ENCODE assay signal across 7 mouse cellular contexts in the genomic region with DNA sequence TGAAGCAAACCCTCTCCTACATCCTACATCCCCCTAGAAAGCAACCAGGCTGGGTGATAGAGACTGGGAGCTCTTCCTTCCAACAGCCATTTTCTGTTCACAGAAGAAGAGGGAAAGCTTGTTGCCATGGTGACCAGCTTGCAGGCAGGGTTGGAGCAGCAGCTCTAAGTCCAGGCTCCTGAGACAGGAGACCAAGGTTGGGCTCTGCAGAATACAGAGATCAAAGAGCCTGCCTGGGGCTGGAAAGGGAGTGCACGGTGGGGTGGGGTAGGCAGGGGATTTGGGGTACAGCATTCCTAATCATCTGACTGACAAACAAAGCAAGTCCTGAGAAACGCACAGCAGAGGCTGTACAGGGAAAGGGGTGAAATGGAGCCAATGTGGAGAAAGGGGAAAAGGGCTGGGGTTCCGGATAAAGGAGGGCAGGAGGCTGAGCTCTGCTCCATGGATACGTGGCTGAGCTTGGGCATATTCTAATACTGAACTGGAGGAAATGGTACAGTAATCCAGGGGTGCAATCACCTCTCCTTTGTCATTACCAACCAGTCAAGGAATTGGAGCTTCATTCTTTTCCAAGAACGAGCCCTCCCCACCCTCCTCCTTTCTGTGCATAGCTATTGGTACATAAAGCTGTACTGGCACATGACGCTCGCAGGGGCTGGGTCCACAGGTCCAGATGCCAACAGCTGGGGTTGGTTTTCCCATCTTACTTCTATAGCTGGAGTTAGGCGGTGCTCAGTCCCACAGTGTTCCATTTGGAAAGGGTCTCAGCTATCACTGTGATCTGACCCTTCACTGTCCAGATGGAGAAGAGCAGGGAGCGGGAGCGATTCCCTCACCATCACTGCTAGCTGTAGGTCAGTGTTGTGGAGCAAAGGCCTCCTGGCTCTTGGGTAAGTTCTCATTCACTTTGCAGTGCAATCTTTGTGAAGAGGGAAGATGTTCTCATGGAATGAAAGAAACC.
DNase-seq lines count a peak whose midpoint lies in the region; ATAC-seq lines count a peak whose summit lies in the region.

No protein-coding gene starts in this region.

- H3K27ac ChIP-seq in hindbrain, embryonic 13.5 days, result peak overlapping the region; percentile 94
- peak overlapping the region; percentile 76 for H3K27ac ChIP-seq in limb, embryonic 13.5 days
- H3K27ac ChIP-seq in stomach, embryonic 14.5 days (ENCODE audit: low read length), result peak overlapping the region; percentile 86

- H3K4me2 ChIP-seq in hindbrain, embryonic 13.5 days, result peak overlapping the region; percentile 34
- H3K4me2 ChIP-seq in limb, embryonic 13.5 days (replicated peaks), result peak overlapping the region; percentile 5; the same call in 1 of the 2 replicates
- no peak overlapping the region for H3K4me2 ChIP-seq in stomach, embryonic 14.5 days (replicated peaks; ENCODE audit: low read depth, low read length)

- peaks cover 36% of the 10 kb centered on the region for H3K36me3 ChIP-seq in hindbrain, embryonic 13.5 days
- peaks cover 31% of the 10 kb centered on the region for H3K36me3 ChIP-seq in limb, embryonic 13.5 days
- peaks cover 18% of the 10 kb centered on the region for H3K36me3 ChIP-seq in stomach, embryonic 14.5 days (ENCODE audit: control insufficient read depth, insufficient read depth, low read length)

- H3K4me1 ChIP-seq in hindbrain, embryonic 13.5 days (replicated peaks), result peaks cover 54% of the 10 kb centered on the region
- peaks cover 34% of the 10 kb centered on the region for H3K4me1 ChIP-seq in limb, embryonic 13.5 days
- peaks cover 27% of the 10 kb centered on the region for H3K4me1 ChIP-seq in stomach, embryonic 14.5 days (ENCODE audit: control insufficient read depth, insufficient read depth, low read length)

- WGBS in hindbrain, embryonic 13.5 days, result 42% methylated on average over 10 of the region's 10 CpGs
- WGBS in limb, embryonic 13.5 days, result 42% methylated on average over 10 of the region's 10 CpGs
- WGBS in stomach, embryonic 14.5 days, result 38% methylated on average over 10 of the region's 10 CpGs

- DNase-seq in ES-CJ7 (ENCODE audit: low read depth, low spot score) (peak; percentile 68), R1 (ENCODE audit: low read depth, low spot score) (peak; percentile 88)
- DNase-seq in embryo, embryonic 9.5 days (ENCODE audit: extremely low spot score), result peak; percentile 58

- peak overlapping the region; percentile 61 for H3K9ac ChIP-seq in hindbrain, embryonic 13.5 days
- no peak overlapping the region for H3K9ac ChIP-seq in limb, embryonic 13.5 days
- no peak overlapping the region for H3K9ac ChIP-seq in stomach, embryonic 14.5 days (replicated peaks; ENCODE audit: low read depth, low read length)

- no peaks in the 10 kb centered on the region; the same call in 1 of the 2 replicates for H3K9me3 ChIP-seq in hindbrain, embryonic 13.5 days
- H3K9me3 ChIP-seq in limb, embryonic 13.5 days, result no peaks in the 10 kb centered on the region
- no peaks in the 10 kb centered on the region for H3K9me3 ChIP-seq in stomach, embryonic 14.5 days (ENCODE audit: control insufficient read depth, low read depth, low read length)

- no peak overlapping the region for H3K4me3 ChIP-seq in hindbrain, embryonic 13.5 days
- no peak overlapping the region for H3K4me3 ChIP-seq in limb, embryonic 13.5 days
- no peak overlapping the region for H3K4me3 ChIP-seq in stomach, embryonic 14.5 days (ENCODE audit: low read depth, low read length)

- no peaks in the 10 kb centered on the region for H3K27me3 ChIP-seq in hindbrain, embryonic 13.5 days
- no peaks in the 10 kb centered on the region for H3K27me3 ChIP-seq in limb, embryonic 13.5 days
- no peaks in the 10 kb centered on the region for H3K27me3 ChIP-seq in stomach, embryonic 14.5 days (ENCODE audit: control insufficient read depth, insufficient read depth, low read length)

- peak; percentile 80 for ATAC-seq in hindbrain, embryonic 13.5 days (ENCODE audit: low FRiP score)
- peak; percentile 67; the same call in 1 of the 2 replicates for ATAC-seq in limb, embryonic 13.5 days (ENCODE audit: low FRiP score, low read depth)
- ATAC-seq in stomach, embryonic 14.5 days (ENCODE audit: insufficient number of reproducible peaks, insufficient read depth, low FRiP score, low read depth), result 0 out of 2 replicates have a peak, but pooled peaks have one; percentile 38
- ATAC-seq in CD4-positive, CD25-positive, alpha-beta regulatory T cell, adult 4 months, result no peak
